Mouse (Mus musculus): ENCODE results near the gene Tmem235. TPM values are rescaled to one million over a fixed set of nuclear protein-coding genes. Genes with fewer than 3 reads are reported as not detected.
A peak's percentile ranks its signal among the peaks of the same experiment; 100 is the strongest.
"Not testable (repeated sequence)": the region's sequence is repeated elsewhere in the genome, so short reads cannot be mapped to it uniquely, and the experiment has no call there.

Tmem235 gene
- polyA plus RNA-seq (2016; fragmentation: Nextera tagmentation; extraction: Ambion mirVana) = not detected in 2 replicates

DNA sequence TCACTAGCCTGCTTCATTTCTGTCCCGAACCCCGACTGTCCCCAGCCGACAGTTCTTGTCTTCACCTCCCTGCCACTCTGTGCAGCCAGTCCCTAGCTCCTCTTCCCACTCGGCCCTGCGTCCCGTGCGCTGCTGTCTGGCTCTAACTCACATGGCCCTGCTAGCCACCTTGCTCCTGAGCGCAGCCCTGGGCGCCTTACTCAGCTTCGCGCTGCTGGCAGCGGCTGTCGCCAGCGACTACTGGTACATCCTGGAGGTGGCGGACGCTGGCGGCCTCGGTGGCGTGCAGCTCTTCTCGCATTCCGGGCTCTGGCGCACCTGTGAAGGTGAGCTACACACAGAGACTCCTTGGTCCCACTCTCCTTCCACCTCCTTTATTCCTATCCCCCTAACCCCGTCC is at the start of gene Tmem235:
Gene Tmem235 (plus strand): TSS at position 152 of the 400 bp plus-strand sequence.
- H3K36me3 ChIP-seq = peaks cover 23% of the 10 kb centered on the region
- peaks cover 14% of the 10 kb centered on the region for H3K4me1 ChIP-seq (replicated peaks)
- no peak within 1 kb of the TSS for H3K27ac ChIP-seq
- H3K9ac ChIP-seq (replicated peaks) = peak within 1 kb of the TSS; percentile 23; the same call in 1 of the 2 replicates
- peaks cover 67% of the 10 kb centered on the region for H3K27me3 ChIP-seq
- no peaks in the 10 kb centered on the region for H3K9me3 ChIP-seq
- peak within 1 kb of the TSS; percentile 11 for H3K4me3 ChIP-seq (replicated peaks)
- H3K4me2 ChIP-seq = peak within 1 kb of the TSS; percentile 30
- WGBS = 3% methylated on average over 23 of the region's 23 CpGs
- no peak for ATAC-seq (ENCODE audit: insufficient number of reproducible peaks, insufficient read depth, low FRiP score, low TSS enrichment, low read depth)

DNA sequence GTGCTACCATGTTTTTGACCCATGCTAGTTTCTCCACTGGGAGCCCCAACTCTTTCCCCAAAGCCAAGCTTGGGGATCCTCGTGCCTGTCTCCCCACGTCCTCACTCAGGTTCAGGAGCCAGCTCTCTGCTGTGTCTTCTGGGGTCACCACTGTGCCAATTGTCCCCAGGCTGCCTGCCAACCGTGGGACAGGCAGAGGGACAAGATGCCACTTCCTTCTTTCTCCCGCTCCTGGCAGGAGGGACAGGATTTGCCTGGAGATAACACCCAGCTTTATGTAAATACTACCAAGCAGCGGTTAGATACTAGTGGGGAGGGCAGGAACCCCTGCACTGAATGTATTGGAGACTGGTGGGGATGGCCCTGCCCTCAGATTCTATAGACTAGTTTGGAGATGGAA is 46.7 kb upstream of the Tmem235 start:
- 88% methylated on average over 5 of the region's 5 CpGs for WGBS
- no peak for ATAC-seq (ENCODE audit: insufficient number of reproducible peaks, insufficient read depth, low FRiP score, low TSS enrichment, low read depth)

GRCm38 (mm10) chr11:117814704-117815366 is 45.7 kb upstream of the Tmem235 start:
- WGBS = 95% methylated on average over 6 of the region's 6 CpGs
- no peak overlapping the region for H3K4me3 ChIP-seq (replicated peaks)
- H3K9ac ChIP-seq (replicated peaks) = no peak overlapping the region
- H3K4me1 ChIP-seq (replicated peaks) = peaks cover 20% of the 10 kb centered on the region
- peaks cover 81% of the 10 kb centered on the region for H3K36me3 ChIP-seq
- no peak overlapping the region for H3K4me2 ChIP-seq
- H3K27me3 ChIP-seq = no peaks in the 10 kb centered on the region
- no peak for ATAC-seq (ENCODE audit: insufficient number of reproducible peaks, insufficient read depth, low FRiP score, low TSS enrichment, low read depth)
- H3K27ac ChIP-seq = no peak overlapping the region
- H3K9me3 ChIP-seq = no peaks in the 10 kb centered on the region

More for the DNA sequence above, 46.7 kb upstream of the Tmem235 start:
- Histone ChIP-seq H3K4me1 (replicated peaks) (peaks cover 23% of the 10 kb centered on the region), H3K27me3 (no peaks in the 10 kb centered on the region), H3K36me3 (peaks cover 72% of the 10 kb centered on the region), H3K9ac (replicated peaks) (no peak overlapping the region), H3K4me3 (replicated peaks) (no peak overlapping the region), H3K27ac (no peak overlapping the region), H3K9me3 (no peaks in the 10 kb centered on the region), H3K4me2 (no peak overlapping the region)

- not testable (repeated sequence) for H3K4me1 ChIP-seq (replicated peaks); ATAC-seq (ENCODE audit: insufficient number of reproducible peaks, insufficient read depth, low FRiP score, low TSS enrichment, low read depth); H3K9ac ChIP-seq (replicated peaks); H3K9me3 ChIP-seq; H3K4me2 ChIP-seq; H3K27me3 ChIP-seq; H3K4me3 ChIP-seq (replicated peaks); H3K27ac ChIP-seq
- H3K36me3 ChIP-seq = peaks cover 91% of the 10 kb centered on the region
- WGBS = 79% methylated on average over 9 of the region's 9 CpGs
These were observed 44.7 kb upstream of the Tmem235 start for GRCm38 (mm10) chr11:117815850-117816249.

- Histone ChIP-seq H3K27ac (no peak overlapping the region), H3K9me3 (no peaks in the 10 kb centered on the region), H3K4me1 (replicated peaks) (peaks cover 4% of the 10 kb centered on the region; the same call in 1 of the 2 replicates), H3K27me3 (no peaks in the 10 kb centered on the region), H3K4me3 (replicated peaks) (no peak overlapping the region), H3K9ac (replicated peaks) (no peak overlapping the region), H3K4me2 (no peak overlapping the region), H3K36me3 (peaks cover 98% of the 10 kb centered on the region)
- ATAC-seq (ENCODE audit: insufficient number of reproducible peaks, insufficient read depth, low FRiP score, low TSS enrichment, low read depth) = no peak
- 85% methylated on average over 13 of the region's 13 CpGs for WGBS
These were observed 44.1 kb upstream of the Tmem235 start for GRCm38 (mm10) chr11:117816389-117816996.

GRCm38 (mm10) chr11:117819095-117819494 is 41.5 kb upstream of the Tmem235 start:
- Histone ChIP-seq H3K9ac (replicated peaks) (no peak overlapping the region), H3K36me3 (peaks cover 100% of the 10 kb centered on the region), H3K4me3 (replicated peaks) (no peak overlapping the region), H3K4me2 (no peak overlapping the region), H3K4me1 (replicated peaks) (peaks cover 6% of the 10 kb centered on the region), H3K27ac (no peak overlapping the region), H3K9me3 (no peaks in the 10 kb centered on the region), H3K27me3 (no peaks in the 10 kb centered on the region)
- no peak for ATAC-seq (ENCODE audit: insufficient number of reproducible peaks, insufficient read depth, low FRiP score, low TSS enrichment, low read depth)
- 65% methylated on average over 8 of the region's 8 CpGs for WGBS

DNA sequence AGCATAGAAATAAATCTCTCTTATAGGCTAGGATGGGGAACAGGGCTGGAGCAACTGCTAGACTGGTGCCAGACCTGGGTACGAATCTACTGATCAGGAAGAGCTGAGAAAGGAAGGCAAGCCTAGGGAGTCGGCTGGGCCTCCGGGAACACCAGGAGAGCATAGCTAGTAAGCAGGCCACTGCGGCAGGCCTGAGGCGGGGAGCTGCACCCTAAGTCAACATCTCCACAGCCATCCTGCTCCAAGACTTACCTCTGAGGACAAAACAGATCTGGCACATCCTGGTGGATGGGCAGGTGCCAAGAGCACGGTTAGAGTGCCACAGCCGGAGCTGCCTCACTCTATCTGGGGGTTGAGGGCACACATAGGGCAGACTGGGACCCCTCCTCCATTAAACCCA is 40.4 kb upstream of the Tmem235 start:
- Histone ChIP-seq H3K27me3 (no peaks in the 10 kb centered on the region), H3K36me3 (peaks cover 89% of the 10 kb centered on the region), H3K4me1 (replicated peaks) (peaks cover 13% of the 10 kb centered on the region), H3K9me3 (no peaks in the 10 kb centered on the region), H3K4me2 (no peak overlapping the region), H3K4me3 (replicated peaks) (no peak overlapping the region), H3K27ac (no peak overlapping the region), H3K9ac (replicated peaks) (no peak overlapping the region)
- no peak for ATAC-seq (ENCODE audit: insufficient number of reproducible peaks, insufficient read depth, low FRiP score, low TSS enrichment, low read depth)
- WGBS = 96% methylated on average over 7 of the region's 7 CpGs

DNA sequence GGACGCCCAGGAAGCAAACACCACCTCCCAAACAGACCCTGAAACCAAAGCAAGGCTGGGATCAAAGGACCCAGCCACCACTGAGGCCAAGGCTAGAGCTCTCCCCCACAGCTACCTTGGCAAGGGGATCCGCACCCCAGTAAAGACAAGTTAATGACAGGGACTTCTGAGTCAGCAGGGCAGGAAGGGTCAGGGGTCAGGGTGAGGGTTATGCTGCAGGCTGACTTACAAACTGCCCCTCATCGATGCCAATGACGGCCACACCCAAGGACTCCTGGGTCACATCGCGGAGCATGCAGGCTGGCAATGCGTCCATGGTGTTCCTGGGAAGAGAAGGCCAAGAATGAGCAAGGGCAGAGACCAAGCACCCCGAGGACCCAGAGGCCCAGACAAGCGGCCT is 38.7 kb upstream of the Tmem235 start:
- Histone ChIP-seq H3K4me2 (no peak overlapping the region), H3K27me3 (no peaks in the 10 kb centered on the region), H3K27ac (no peak overlapping the region), H3K9ac (replicated peaks) (no peak overlapping the region), H3K4me3 (replicated peaks) (no peak overlapping the region), H3K4me1 (replicated peaks) (peaks cover 22% of the 10 kb centered on the region), H3K9me3 (no peaks in the 10 kb centered on the region), H3K36me3 (peaks cover 72% of the 10 kb centered on the region)
- ATAC-seq (ENCODE audit: insufficient number of reproducible peaks, insufficient read depth, low FRiP score, low TSS enrichment, low read depth) = no peak
- WGBS = 91% methylated on average over 9 of the region's 9 CpGs

GRCm38 (mm10) chr11:117822728-117823241 is 37.8 kb upstream of the Tmem235 start:
- Histone ChIP-seq H3K4me2 (no peak overlapping the region), H3K4me1 (replicated peaks) (peaks cover 31% of the 10 kb centered on the region), H3K27me3 (no peaks in the 10 kb centered on the region), H3K9ac (replicated peaks) (no peak overlapping the region), H3K9me3 (no peaks in the 10 kb centered on the region), H3K4me3 (replicated peaks) (no peak overlapping the region), H3K36me3 (peaks cover 63% of the 10 kb centered on the region), H3K27ac (no peak overlapping the region)
- 90% methylated on average over 7 of the region's 7 CpGs for WGBS
- ATAC-seq (ENCODE audit: insufficient number of reproducible peaks, insufficient read depth, low FRiP score, low TSS enrichment, low read depth) = no peak

GRCm38 (mm10) chr11:117823411-117823810 is 37.1 kb upstream of the Tmem235 start:
- Histone ChIP-seq H3K4me3 (replicated peaks) (no peak overlapping the region), H3K9ac (replicated peaks) (no peak overlapping the region), H3K27ac (no peak overlapping the region), H3K36me3 (peaks cover 57% of the 10 kb centered on the region), H3K4me1 (replicated peaks) (peaks cover 37% of the 10 kb centered on the region), H3K9me3 (no peaks in the 10 kb centered on the region), H3K4me2 (no peak overlapping the region), H3K27me3 (no peaks in the 10 kb centered on the region)
- WGBS = 93% methylated on average over 6 of the region's 6 CpGs
- no peak for ATAC-seq (ENCODE audit: insufficient number of reproducible peaks, insufficient read depth, low FRiP score, low TSS enrichment, low read depth)

GRCm38 (mm10) chr11:117824060-117824969 is 36.2 kb upstream of the Tmem235 start:
- peak overlapping the region; percentile 97; the same call in 1 of the 2 replicates for H3K27ac ChIP-seq
- no peaks in the 10 kb centered on the region for H3K9me3 ChIP-seq
- peak overlapping the region; percentile 82 for H3K4me2 ChIP-seq
- peaks cover 48% of the 10 kb centered on the region for H3K36me3 ChIP-seq
- H3K27me3 ChIP-seq = no peaks in the 10 kb centered on the region
- ATAC-seq (ENCODE audit: insufficient number of reproducible peaks, insufficient read depth, low FRiP score, low TSS enrichment, low read depth) = no peak
- peaks cover 40% of the 10 kb centered on the region for H3K4me1 ChIP-seq (replicated peaks)
- H3K9ac ChIP-seq (replicated peaks) = peak overlapping the region; percentile 65
- H3K4me3 ChIP-seq (replicated peaks) = peak overlapping the region; percentile 55
- WGBS = 28% methylated on average over 23 of the region's 23 CpGs

All from limb, embryonic 12.5 days (tissue).